Mouse (Mus musculus) pancreas, adult 10 weeks (tissue): ENCODE data around the gene Tbc1d24. TPM values are rescaled to one million over a fixed set of nuclear protein-coding genes. Genes with fewer than 3 reads are reported as not detected.

ENCODE experiments used
- polyA plus RNA-seq: library from polyadenylated mRNA; stranded (reverse); fragments of 350-450 nt; fragmentation: Illumina TruSeq; extraction: RNeasy Lipid Tissue Mini Kit (QIAGEN cat#74804); gene quantifications from one replicate; pipeline ENCODE4 v1.2.3, GENCODE M21; 2015; ENCODE audit warnings: low read depth, low replicate concordance; ENCODE audit not compliant: insufficient read depth

Gene Tbc1d24
- 3.8 TPM for polyA plus RNA-seq

GRCm38 (mm10) chr17:24205284-24205888 lies at the start of gene Tbc1d24:
TSS of gene Tbc1d24 (minus strand) at chr17:24205562.

GRCm38 (mm10) chr17:24251320-24252069 lies 46.1 kb upstream of the Tbc1d24 start, which contains the start of gene Ccnf:
TSS of gene Ccnf (minus strand) at chr17:24251484.

GRCm38 (mm10) chr17:24220435-24221411 lies 15.4 kb upstream of the Tbc1d24 start, which contains the start of gene Tedc2:
TSS of gene Tedc2 (minus strand) at chr17:24220851.

GRCm38 (mm10) chr17:24209043-24209915 lies 3.9 kb upstream of the Tbc1d24 start, which contains the start of gene Ntn3:
TSS of gene Ntn3 (minus strand) at chr17:24209531.

GRCm38 (mm10) chr17:24169317-24170065 lies 35.9 kb downstream of the Tbc1d24 start, which contains the start of gene Atp6v0c:
TSS of gene Atp6v0c (minus strand) at chr17:24169702.

GRCm38 (mm10) chr17:24163176-24163962 lies 42.0 kb downstream of the Tbc1d24 start, which contains the start of gene Amdhd2:
TSS of gene Amdhd2 (minus strand) at chr17:24163766.

GRCm38 (mm10) chr17:24150824-24151223 lies 54.5 kb downstream of the Tbc1d24 start, which contains the start of gene Pdpk1:
TSS of gene Pdpk1 (minus strand) at chr17:24150924.

Other genes with a start within 250 kb of the Tbc1d24 start
- gene Prss30, start 225.0 kb downstream of the Tbc1d24 start, polyA plus RNA-seq, result not detected
- gene Prss22, start 207.5 kb downstream of the Tbc1d24 start, polyA plus RNA-seq, result not detected
- gene Prss27, start 167.4 kb downstream of the Tbc1d24 start, polyA plus RNA-seq, result not detected
- 3.1 TPM for gene Kctd5, start 132.1 kb downstream of the Tbc1d24 start, polyA plus RNA-seq
- gene Pdpk1, start 54.6 kb downstream of the Tbc1d24 start, polyA plus RNA-seq, result 5.4 TPM
- gene Amdhd2, start 41.8 kb downstream of the Tbc1d24 start, polyA plus RNA-seq, result 10.6 TPM
- 67.3 TPM for gene Atp6v0c, start 35.9 kb downstream of the Tbc1d24 start, polyA plus RNA-seq
- 1.0 TPM for gene Ntn3, start 4.0 kb upstream of the Tbc1d24 start, polyA plus RNA-seq
- gene Tedc2, start 15.3 kb upstream of the Tbc1d24 start, polyA plus RNA-seq, result 2.9 TPM
- not detected for gene Ccnf, start 45.9 kb upstream of the Tbc1d24 start, polyA plus RNA-seq
- not detected for gene Abca17, start 145.5 kb upstream of the Tbc1d24 start, polyA plus RNA-seq
- 7.3 TPM for gene Abca3, start 146.4 kb upstream of the Tbc1d24 start, polyA plus RNA-seq
- 19.0 TPM for gene Rnps1, start 209.0 kb upstream of the Tbc1d24 start, polyA plus RNA-seq
- 17.2 TPM for gene Eci1, start 221.1 kb upstream of the Tbc1d24 start, polyA plus RNA-seq
- gene Dnase1l2, start 237.5 kb upstream of the Tbc1d24 start, polyA plus RNA-seq, result 1.9 TPM